Mouse (Mus musculus) frontal cortex, adult 2 months (tissue): ENCODE measurements around the gene Prokr2. TPM values are rescaled to one million over a fixed set of nuclear protein-coding genes. Genes with fewer than 3 reads are reported as not detected.
"Not testable (repeated sequence)": the region's sequence is repeated elsewhere in the genome, so short reads cannot be mapped to it uniquely, and the experiment has no call there.

Experiments
- DNase-seq, 2 experiments: peaks; one replicate each; pipeline ENCODE4 v3.0.0; 2022; ENCODE audit warnings: low spot score in 1 of 2; ENCODE audit errors: extremely low spot score in 1 of 2
- polyA plus RNA-seq: library from polyadenylated mRNA; depleted of rRNA; stranded (reverse); fragments of >200 nt; gene quantifications from 2 replicates; pipeline ENCODE4 v1.2.3, GENCODE M21; 2012

The Prokr2 gene
- polyA plus RNA-seq, 1 experiment, result 6.7 TPM

DNA sequence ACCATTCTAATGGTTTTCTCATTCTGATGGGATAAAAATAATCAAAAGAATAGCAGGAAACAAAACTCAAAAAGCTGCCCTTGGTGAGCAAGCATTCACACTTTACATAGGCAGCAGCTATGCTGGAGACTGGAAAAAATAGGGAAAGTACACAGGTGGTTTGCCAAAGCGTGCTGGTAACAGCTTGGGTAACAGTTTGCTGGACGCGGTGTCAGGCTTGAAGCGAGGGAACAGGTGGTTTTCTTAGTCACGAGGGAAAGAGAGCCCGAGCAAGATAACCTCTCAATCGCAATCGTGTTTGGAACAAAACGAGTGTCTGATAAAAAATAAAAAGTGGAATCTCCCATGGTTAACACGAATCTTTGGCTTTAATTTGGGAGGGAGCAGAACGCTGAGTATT, 41.4 kb downstream of the Prokr2 start:
- no peak for DNase-seq

DNA sequence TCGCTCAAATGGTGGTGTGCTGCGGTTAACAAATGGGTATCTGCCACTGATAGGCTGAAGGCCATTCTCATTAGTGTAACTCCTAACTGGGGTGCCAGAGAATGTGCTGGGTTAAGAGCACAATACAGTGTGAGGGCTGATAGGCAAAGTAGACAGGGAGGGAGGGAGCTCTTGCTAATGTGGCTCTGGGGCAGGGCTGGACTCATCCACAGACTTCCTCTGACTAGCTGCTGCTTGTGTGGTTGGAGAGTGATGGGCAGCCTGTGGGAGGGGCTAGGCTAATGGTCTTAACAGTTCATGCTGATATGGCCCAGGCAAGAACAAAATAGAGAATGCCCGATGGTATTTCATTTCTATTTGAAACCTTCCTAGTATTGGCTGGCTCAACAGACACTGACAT, 44.0 kb downstream of the Prokr2 start:
- no peak for DNase-seq

DNA sequence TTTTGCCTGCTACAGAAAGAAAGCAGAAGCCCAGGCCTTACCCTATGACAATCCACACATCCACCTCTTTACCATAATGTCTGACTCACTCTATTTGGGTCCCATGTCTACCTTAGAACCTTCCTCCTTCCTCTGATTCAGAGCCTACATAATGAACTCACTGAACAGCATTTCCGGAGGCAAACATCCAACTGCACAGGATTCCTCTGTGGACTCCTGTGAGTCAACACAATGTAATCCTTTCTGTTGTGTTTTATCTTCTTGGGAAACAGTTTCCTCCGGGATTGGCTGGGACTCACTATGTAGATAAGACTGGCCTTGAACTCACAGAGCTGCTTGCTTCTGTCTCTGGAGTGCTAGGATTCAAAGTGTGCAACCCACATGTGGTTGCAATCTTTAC, 44.9 kb downstream of the Prokr2 start:
- DNase-seq, result no peak

DNA sequence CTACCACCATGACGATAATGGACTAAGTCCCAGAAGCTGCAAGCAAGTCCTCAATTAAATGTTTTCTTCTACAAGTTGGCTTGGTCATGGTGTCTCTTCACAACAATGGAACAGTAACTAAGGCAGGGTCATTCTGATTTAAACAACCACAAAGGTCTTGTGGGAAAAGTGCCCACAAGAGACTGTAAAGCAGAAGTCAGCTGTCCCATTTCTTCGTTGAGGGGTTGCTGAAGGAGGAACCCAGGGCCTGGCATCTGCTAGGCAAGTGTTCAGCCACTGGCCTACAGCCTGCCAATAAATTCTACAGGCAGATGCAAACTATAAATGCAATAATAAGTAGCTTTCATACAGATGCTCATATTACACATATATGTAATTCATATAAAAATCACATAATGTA, 48.0 kb downstream of the Prokr2 start:
- no peak for DNase-seq

DNA sequence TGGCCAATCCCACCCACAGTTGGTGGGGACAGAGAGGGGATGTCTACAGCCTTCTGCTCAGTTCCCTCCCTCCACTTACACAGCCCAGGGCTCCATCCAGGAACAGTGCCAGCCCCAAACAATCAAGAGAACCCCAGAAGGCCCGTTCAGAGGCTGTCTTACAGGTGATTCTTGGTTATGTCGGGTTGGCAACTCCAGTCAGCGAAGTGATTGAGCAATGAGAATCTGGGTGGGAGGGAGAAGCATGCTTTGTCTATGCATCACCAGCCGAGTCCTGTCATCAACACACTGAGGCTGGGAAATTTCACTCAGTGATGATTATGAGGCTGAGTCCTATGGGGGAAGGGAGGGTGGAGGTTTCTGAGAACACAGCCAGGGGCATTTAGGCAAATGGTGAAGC, 61.7 kb downstream of the Prokr2 start:
- DNase-seq, result no peak

DNA sequence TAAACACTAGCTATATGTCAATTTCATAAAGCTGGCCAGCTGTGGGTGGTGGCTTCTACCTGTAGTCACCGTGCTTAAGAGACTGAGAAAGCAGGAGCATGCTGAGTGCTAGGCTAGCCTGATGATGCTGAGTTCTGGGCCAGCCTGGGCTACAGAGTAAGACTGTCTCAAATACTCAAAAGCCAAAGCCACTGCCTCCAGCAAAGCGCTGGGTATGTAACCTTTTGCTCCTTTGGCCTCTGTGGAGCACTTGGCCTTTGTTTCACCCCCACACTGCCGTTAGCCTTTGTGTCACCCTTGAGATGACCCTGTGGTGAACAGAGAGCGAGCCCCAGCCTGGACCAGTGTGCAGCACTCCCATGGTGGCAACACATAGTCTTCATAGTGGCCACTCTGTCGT, 64.7 kb downstream of the Prokr2 start:
- no peak for DNase-seq

DNA sequence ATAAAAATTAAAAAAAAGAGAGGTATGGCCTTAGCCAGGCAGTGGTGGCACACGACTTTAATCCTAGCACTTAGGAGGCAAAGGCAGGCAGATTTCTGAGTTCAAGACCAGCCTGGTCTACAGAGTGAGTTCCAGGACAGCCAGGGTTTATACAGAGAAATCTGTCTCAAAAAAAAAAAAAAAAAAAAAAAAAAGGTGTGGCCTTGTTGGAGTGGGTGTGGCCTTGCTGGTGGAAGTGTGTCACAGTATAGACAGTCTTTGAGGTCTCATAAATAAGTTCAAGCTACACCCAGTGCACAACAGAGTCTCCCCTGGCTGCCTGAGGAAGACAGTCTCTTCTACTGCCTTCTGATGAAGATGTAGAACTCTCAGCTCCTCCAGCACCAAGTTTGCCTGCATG, 68.1 kb downstream of the Prokr2 start:
- DNase-seq, result no peak

DNA sequence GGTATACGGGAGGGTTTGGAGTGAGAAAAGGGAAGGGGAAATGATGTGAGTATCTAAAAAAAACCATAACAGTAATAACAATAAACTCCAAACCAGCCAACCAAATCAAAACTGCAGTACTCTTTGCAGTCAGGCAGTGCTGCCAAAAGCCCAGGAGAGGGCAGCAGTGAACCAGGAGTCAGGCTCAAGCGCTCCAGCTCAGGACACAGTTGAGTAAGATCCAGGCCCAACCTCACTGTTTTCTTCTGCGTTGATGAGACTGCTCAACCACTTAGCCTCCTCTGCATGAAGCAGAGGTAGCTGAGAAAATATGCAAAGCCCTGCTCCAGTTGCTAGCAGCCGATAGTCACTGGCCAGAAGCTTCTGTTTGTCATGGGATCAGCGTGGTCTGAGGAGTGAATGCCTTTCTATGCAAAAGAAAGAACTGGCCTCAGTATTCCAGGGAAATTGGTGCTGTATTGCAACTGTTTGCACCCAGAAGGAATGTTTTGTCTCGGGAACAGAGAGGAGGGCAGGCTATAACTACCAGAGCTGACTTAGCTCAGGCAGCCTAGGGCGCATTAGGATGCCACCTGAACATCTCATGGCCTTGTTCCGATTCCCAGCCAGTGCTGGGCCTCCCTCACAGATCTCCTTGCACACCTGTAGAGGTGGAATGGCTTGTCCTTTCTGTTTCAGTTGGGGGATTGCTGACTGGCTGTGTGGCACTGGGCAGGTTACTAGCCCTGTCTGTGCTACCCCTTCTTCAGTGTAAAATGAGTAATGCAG, 69.0 kb downstream of the Prokr2 start:
- peak; percentile 37 to 85 for DNase-seq

DNA sequence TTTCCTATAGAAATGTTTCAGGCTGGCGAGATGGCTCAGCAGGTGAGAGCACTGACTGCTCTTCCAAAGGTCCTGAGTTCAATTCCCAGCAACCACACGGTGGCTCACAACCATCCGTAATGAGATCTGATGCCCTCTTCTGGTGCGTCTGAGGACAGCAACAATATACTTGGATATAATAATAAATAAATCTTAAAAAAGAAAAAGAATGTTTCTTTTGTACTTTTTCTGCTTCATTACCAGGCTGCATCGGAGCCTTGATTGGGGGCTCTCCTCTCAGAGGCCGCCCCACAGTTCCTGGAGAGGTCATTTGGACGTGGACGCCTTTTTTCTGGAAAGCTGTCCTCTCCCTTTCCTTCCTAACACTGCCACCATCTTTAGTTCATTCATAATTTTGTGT, 71.2 kb downstream of the Prokr2 start:
- DNase-seq, result not testable (repeated sequence)

DNA sequence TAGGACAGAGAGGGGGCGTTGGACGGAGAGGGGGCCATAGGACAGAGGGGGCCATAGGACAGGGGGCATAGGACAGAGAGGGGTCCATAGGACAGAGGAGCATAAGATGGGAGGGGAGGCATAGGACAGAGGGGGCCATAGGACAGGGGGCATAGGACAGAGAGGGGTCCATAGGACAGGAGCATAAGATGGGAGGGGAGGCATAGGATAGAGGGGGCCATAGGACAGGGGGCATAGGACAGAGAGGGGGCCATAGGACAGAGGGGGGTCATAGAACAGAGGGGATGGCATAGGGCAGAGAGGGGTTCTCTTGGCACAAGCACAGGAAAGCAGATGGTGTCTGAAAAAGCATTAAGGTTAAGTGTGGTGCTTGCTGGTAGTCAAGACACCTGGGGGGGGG, 71.7 kb downstream of the Prokr2 start:
- DNase-seq, result no peak

DNA sequence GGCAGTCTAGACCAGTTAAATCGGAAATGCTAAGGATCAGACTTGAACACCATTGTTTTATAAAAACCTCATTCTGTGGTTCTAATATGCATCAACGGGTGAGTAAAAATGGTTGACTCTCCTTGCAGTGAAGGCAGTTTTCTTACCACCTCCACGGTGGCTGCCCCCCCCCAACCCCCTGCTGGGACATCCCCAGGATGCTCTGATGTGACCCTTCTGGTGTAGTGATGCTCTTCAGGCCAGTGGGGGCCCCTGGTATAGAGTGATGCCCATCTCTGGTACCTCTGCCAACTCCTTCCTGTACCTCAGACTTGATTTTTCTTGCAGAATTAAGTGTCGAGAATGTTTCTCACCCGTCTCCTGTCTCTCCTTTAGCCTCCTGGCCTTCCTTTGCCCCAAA, 72.6 kb downstream of the Prokr2 start:
- DNase-seq, result no peak

DNA sequence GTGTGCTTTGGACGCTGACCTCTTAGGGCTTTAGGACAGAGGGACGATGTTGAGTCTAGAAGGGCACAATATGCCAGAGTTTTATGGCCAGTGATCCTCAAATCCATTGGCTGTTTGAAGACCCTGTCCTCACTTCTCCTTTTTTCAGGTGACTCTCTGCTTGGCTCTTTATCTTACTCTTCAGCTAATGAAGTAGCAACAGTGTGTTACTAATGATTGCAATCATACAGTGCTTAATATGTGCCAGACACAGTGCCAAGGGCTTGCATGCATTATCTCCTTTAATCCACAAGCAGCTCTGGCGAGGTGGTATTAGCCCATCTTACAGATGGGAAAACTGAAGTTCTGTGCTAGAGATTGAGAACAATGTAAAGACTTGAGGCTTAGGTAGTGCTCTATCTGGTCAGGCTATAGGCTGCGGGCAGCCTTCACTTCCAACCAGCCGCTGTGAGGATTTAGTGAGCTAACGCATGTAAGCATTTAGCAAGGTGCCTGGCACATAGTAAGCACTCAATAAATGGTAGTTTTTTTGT, 75.8 kb downstream of the Prokr2 start:
- DNase-seq, result no peak

DNA sequence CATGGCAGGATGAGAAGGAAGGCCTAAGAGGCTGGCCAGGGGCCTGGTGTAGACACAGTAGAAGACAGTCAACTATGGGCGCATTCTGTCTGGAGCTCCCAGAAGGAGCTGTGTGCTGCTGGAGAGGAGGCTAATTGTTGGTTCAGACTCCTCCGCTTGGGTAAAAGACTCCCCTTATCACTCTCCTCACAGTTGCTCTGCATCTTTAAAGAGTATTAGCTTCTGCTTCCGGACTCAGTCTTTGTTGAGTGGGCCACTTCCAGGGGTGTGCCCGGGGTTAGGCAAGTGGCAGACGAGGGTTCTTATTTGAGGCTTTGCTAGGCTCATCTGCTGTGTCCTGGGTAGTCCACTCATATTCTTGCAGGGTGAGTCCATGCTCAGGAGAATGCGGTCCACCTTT, 76.4 kb downstream of the Prokr2 start:
- no peak for DNase-seq

DNA sequence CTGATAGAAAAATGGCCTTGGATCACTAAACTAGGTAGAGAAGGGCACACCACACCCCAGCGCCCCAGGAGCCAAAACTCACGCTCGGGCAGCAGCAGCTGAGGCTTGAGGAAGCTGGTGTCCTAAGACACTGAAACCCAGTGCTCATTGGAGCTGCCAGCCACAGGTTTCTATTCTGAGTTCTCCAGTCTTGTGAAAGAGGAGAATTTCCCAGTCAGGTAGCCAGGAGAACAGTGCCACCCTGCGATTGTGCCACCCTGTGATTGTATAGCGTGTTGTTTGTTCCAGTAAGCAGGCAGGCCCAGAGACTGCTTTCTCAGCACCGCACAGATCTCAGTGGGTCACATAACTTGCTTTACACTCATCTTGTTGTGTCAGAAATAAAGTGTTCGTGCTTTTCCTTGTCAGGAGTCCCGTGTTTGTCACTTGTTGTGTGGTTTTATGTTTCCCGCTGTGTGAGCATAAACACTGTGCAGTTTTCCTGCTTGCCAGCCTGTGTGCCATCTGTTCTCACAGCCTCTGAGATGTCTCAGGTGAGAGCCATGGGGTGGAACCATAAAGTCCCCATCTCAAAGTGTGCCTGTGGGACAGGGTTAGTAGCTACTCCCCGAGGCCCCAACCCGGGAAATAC, 77.9 kb downstream of the Prokr2 start:
- no peak for DNase-seq

DNA sequence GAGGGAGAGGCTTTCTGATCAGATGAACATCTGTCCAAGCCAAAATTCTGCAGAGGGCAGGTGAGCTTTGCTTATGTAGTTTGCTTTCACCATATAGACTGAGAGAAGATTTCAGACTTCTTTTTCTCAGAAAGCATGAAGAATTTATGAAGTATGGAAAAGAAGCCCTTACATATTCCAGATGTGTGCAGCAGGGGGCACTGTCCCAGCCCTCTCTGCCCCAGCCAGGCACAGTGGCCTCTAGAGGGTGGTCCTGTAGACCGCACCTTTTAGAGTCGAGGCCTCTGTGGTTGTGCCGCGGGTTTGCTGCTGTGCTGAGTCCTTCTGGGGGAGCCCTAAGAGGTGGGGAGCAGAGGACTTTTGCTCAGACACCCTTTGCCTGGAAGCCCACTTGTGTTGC, 79.3 kb downstream of the Prokr2 start:
- DNase-seq, result no peak

DNA sequence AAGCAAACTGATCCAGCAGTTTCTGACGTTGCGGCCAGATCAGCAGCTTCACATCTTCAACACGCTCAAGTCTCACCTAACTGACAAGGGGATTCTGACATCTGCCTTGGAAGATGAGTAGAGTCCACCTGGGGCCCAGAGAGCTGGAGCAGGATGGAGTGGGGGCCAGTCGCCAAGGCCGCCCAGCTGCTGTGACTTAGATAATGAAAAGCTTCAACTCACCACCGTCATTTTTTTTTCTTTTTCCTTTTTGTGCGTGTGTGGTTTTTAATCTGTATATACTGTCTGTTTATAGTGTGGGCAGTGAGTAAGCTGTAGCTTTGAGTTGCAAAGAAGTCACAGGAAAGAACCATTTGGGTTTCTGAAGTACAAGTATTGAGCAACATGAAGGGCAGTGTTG, 80.1 kb downstream of the Prokr2 start:
- DNase-seq, result no peak

DNA sequence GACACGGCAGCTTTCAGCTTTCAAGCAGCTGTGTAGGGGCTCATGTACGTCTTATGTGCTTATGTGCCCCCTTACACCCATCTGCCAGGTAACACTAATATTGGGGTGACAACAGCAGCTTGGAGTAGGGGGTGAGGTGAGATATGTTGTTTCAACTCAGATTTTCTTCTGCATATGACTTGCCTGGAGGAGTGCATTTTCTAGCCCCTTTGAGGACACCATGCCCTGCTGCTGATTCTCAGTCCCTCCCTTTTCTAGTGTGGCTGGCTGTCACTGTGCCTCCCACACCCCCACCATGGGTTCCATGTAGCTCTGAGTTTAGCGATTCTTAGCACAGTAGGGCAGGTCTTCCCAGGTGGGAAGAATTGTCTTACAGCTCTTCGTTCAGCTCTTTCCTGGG, 83.8 kb downstream of the Prokr2 start:
- no peak for DNase-seq

DNA sequence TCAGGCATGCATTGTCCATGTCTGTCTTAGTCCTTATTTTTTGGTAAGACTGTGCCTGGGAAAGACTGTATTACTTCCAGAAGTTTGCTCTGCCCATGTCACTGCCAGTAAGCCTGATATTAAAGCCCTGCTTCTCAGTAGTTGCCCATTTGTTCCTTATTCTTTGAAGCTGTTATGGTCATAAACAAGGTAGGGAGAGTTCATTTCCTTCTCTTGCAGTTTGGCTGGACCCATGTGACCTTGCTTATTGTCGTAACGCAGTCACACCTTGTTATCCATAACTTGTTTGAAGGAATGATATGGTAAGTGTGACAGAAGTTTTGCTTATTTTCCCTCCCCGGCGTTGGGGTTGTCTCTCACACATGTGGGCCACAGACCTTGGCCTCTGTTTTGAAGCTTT, 87.0 kb downstream of the Prokr2 start:
- no peak for DNase-seq

DNA sequence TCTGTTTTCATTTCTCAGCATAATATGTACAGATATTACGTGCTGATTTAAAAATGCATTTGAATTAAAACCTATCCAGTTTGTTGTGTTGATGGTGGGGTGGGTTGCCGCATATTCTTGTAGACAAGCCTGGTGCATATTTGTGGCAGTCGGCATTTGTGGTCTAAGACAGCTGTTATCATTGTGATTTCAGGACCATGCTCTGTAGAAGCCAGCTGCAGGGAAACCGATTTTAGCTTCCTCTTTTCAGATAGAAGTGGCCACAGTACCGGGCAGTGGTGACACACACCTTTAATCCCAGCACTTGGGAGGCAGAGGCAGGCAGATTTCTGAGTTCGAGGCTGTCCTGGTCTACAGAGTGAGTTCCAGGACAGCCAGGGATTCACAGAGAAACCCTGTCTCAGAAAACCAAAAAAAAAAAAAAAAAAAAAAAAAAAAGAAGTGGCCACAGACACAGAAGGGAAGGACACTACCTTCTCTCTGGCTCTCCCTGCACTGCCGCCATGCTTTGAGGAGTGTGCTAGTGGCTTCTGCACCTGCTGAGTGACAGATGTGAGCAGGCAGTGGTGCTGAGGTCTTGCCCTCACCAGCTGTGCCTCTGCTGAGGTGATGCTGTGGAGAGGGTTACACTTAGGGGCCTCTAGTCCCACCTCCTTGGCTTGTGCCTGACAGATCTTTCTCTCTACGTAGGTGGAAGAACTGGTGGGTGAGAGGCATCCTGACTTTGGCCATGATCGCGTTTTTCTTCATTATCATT, 91.4 kb downstream of the Prokr2 start:
- DNase-seq, result no peak

DNA sequence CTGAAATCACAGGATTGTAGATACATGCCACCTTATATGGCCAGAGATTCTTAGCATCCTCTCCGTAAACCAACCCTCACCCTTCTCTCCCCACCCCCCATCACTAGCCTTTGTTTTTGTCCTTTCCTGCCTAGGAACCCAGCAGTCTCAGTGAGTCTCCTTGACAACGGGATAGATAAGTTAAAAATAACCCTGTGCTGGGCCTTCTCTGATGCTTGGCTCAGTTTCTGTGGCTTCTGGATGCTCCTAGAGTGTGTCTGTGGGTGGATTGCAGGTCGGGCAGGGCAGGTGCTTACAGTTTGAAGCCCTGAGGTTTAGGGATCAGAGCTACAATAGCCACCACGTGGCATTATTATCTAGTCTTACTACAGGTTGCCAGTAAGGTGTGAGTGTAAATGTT, 93.2 kb downstream of the Prokr2 start:
- DNase-seq, result peak; percentile 56 to 57

DNA sequence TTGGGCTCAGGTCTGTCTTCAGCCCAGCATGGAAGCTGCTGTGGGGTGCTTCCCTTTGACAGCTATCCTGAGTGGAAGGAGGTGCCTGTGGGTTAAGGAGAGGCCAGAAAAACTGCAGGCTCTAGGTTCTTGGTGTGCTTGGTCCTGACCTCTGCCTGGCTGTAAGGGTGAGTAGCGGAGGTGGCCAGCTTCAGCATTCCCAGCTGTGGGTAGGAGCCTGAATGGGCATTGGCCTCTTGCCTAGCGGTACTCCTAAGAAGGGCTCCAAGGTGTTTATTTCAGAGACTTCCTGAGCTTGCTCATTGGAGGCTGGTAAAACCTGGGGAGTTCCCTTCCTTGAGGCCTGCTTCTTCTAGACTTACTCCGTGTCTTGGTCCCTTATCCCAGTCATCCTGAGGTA, 94.0 kb downstream of the Prokr2 start:
- DNase-seq, result no peak

DNA sequence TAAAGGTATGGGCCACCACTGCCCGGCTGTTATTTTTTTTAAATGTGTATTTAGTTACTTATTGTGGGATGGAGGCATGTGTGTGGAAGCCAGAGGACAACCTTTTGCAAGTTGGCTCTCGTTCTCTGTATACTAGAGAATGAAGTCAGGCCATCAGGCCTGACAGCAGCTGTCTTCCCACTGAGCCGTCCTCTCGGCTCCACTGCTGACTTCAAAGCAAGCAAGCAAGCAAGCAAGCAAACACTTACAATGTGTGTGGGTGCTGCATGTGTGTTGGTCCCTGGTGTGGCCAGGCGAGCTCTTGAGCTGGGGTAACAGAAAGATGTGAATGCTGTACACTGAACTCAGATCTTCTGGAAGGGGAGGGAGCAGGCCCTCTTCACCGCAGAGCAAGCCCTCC, 94.4 kb downstream of the Prokr2 start:
- no peak for DNase-seq
